17 mouse cellular contexts compared by ENCODE assay signal in genomic region chr6:144716376-144716775, GRCm38 (mm10).
DNase-seq lines count a peak whose midpoint lies in the region; ATAC-seq and TF ChIP-seq lines count a peak whose summit lies in the region.
"Had no signal": no experiment of that assay in that cellular context is flagged by ENCODE, and none has a peak within 500 bp of the region (broad histone marks: within the 10 kb centered on the region; RNA-seq: fewer than 3 reads in every experiment).

No protein-coding gene starts in this region.

- no peak overlapping the region for H3K27ac ChIP-seq in liver, embryonic 11.5 days (ENCODE audit: low read depth, low read length)
- H3K27ac ChIP-seq in liver, postnatal 0 days (ENCODE audit: low read depth), result no peak overlapping the region
- H3K27ac ChIP-seq: embryonic facial prominence, embryonic 13.5 days; heart, embryonic 15.5 days; hindbrain, embryonic 12.5 days; limb, embryonic 15.5 days; macrophage had no signal

- H3K4me2 ChIP-seq in liver, embryonic 11.5 days, result no peak overlapping the region
- no peak overlapping the region for H3K4me2 ChIP-seq in liver, postnatal 0 days (ENCODE audit: low read depth, low read length)
- H3K4me2 ChIP-seq: embryonic facial prominence, embryonic 13.5 days; heart, embryonic 15.5 days; hindbrain, embryonic 12.5 days; limb, embryonic 15.5 days; lung, embryonic 14.5 days had no signal

- H3K36me3 ChIP-seq in liver, embryonic 11.5 days (ENCODE audit: control insufficient read depth, insufficient read depth, low read length), result no peaks in the 10 kb centered on the region
- H3K36me3 ChIP-seq in liver, postnatal 0 days (replicated peaks; ENCODE audit: insufficient read depth, low read length), result no peaks in the 10 kb centered on the region
- H3K36me3 ChIP-seq: embryonic facial prominence, embryonic 13.5 days; heart, embryonic 15.5 days; hindbrain, embryonic 12.5 days; limb, embryonic 15.5 days had no signal

- no peaks in the 10 kb centered on the region for H3K9me3 ChIP-seq in liver, embryonic 11.5 days (ENCODE audit: control insufficient read depth, low read length)
- no peaks in the 10 kb centered on the region for H3K9me3 ChIP-seq in liver, postnatal 0 days (ENCODE audit: low read length)
- H3K9me3 ChIP-seq: embryonic facial prominence, embryonic 13.5 days; heart, embryonic 15.5 days; hindbrain, embryonic 12.5 days; limb, embryonic 15.5 days had no signal

- no peak for DNase-seq in liver, embryonic 11.5 days (ENCODE audit: low spot score)
- no peak for DNase-seq in liver, postnatal 0 days
- DNase-seq in 416B (ENCODE audit: low read depth) (peak; percentile 58), NIH3T3 (ENCODE audit: low read depth) (peak; percentile 33)
- peak; percentile 70 to 77 for DNase-seq in adrenal gland, postnatal 36 days
- DNase-seq in kidney, postnatal 14 days, result no peak
- no peak for DNase-seq in lung, postnatal 14 days
- DNase-seq: cerebellum, adult 2 months; gastrocnemius, postnatal 10 days; lung, embryonic 14.5 days; thymus, postnatal 25 days had no signal

- no peak overlapping the region for H3K9ac ChIP-seq in liver, embryonic 11.5 days (ENCODE audit: low read depth, low read length)
- H3K9ac ChIP-seq in liver, postnatal 0 days (replicated peaks), result no peak overlapping the region
- H3K9ac ChIP-seq: embryonic facial prominence, embryonic 13.5 days; heart, embryonic 15.5 days; hindbrain, embryonic 12.5 days; limb, embryonic 15.5 days; lung, embryonic 14.5 days had no signal

- H3K4me1 ChIP-seq in liver, embryonic 11.5 days (replicated peaks; ENCODE audit: control insufficient read depth, insufficient read depth, low read length), result peaks cover 13% of the 10 kb centered on the region
- peaks cover 9% of the 10 kb centered on the region; the same call in 1 of the 2 replicates for H3K4me1 ChIP-seq in liver, postnatal 0 days (ENCODE audit: insufficient read depth)
- H3K4me1 ChIP-seq: limb, embryonic 15.5 days had no signal

- no peaks in the 10 kb centered on the region for H3K27me3 ChIP-seq in liver, embryonic 11.5 days (replicated peaks; ENCODE audit: control insufficient read depth, insufficient read depth, low read length)
- no peaks in the 10 kb centered on the region for H3K27me3 ChIP-seq in liver, postnatal 0 days (ENCODE audit: insufficient read depth, low read length)
- H3K27me3 ChIP-seq: heart, embryonic 15.5 days; hindbrain, embryonic 12.5 days; limb, embryonic 15.5 days had no signal

- peak; percentile 52; the same call in 1 of the 2 replicates for ATAC-seq in liver, embryonic 11.5 days (replicated peaks; ENCODE audit: low FRiP score)
- ATAC-seq in liver, postnatal 0 days, result no peak
- ATAC-seq: activated CD4-positive, CD25-positive, alpha-beta regulatory T cell, adult 4 months had no signal

- H3K4me3 ChIP-seq in liver, embryonic 11.5 days (ENCODE audit: low read depth, low read length), result no peak overlapping the region
- H3K4me3 ChIP-seq in liver, postnatal 0 days (ENCODE audit: low read depth, low read length), result no peak overlapping the region
- H3K4me3 ChIP-seq: embryonic facial prominence, embryonic 13.5 days; heart, embryonic 15.5 days; hindbrain, embryonic 12.5 days; limb, embryonic 15.5 days had no signal

- TF ChIP-seq EP300 in liver, postnatal 0 days (IDR thresholded peaks at IDR 0.05; ENCODE audit: low read depth), result no peak

- no peak for TF ChIP-seq CTCF in liver, postnatal 0 days (IDR thresholded peaks at IDR 0.05; ENCODE audit: low read depth)

- WGBS in liver, embryonic 11.5 days, result 26% methylated on average over 1 of the region's 1 CpGs
- WGBS in liver, postnatal 0 days (ENCODE audit: insufficient replicate concordance), result 34% methylated on average over 1 of the region's 1 CpGs

Comparison
In these comparisons a context has a peak if more than half of its experiments do, and no peak if none do; other contexts are left out.
1. DNase-seq: peak in 416B (single experiment), NIH3T3 (single experiment) and adrenal gland, postnatal 36 days (2 of 2); none in liver, embryonic 11.5 days (single experiment), liver, postnatal 0 days (single experiment), kidney, postnatal 14 days (single experiment) and lung, postnatal 14 days (single experiment).